Mouse (Mus musculus): ENCODE data around the gene Scarf2. TPM values are rescaled to one million over a fixed set of nuclear protein-coding genes. Genes with fewer than 3 reads are reported as not detected.

The Scarf2 gene
- total and polyA plus RNA-seq, 3 experiments: 0.62 to 1.2 TPM; not detected in 1

DNA sequence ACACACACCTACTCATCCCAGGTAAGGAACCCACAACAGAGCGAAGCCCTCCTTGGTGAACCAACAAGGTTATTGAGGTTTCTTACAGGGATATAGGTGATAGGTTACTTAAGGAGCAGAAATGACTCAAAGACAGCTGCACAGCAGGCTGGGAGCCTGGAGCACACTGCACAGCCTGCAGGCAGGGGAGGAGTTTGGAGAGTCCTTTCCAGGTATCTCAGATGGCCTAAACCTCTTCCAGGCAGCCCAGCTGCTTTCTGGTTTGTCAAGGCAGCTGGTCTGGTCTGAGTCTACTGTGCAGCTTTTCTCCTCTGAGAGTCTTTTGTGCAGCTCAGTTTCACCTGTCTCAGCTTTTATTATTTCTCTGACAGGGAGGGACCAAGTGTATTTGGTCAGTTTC, 39.3 kb upstream of the Scarf2 start:
- Histone ChIP-seq H3K4me1 (ENCODE audit: control insufficient read depth in 1 of 2, insufficient read depth in 2 of 2, low read length in 2 of 2) (peaks cover 10 to 18% of the 10 kb centered on the region in 2 experiments; a peak in 3 of 4 replicates), H3K27me3 (ENCODE audit: control insufficient read depth in 1 of 2, insufficient read depth in 2 of 2, low read length in 2 of 2) (no peaks in the 10 kb centered on the region), H3K36me3 (ENCODE audit: control insufficient read depth in 1 of 2, insufficient read depth in 2 of 2, low read length in 2 of 2) (peaks cover 0 to 19% of the 10 kb centered on the region in 2 experiments; a peak in 2 of 4 replicates), H3K79me2 (ENCODE audit: control insufficient read depth, insufficient read depth, low read length, poor library complexity) (peaks cover 19% of the 10 kb centered on the region), H3K9ac (ENCODE audit: control insufficient read depth, low read depth, low read length, poor library complexity, severe bottlenecking) (no peak overlapping the region), H3K4me3 (ENCODE audit: control insufficient read depth in 1 of 2, insufficient read depth in 1 of 2, low read depth in 2 of 2, low read length in 2 of 2) (no peak overlapping the region), H3K9me3 (replicated peaks; ENCODE audit: insufficient read depth, low read length) (no peaks in the 10 kb centered on the region), H3K27ac (ENCODE audit: control insufficient read depth, low read depth, low read length) (no peak overlapping the region)
- no peak for TF ChIP-seq POLR2A (IDR thresholded peaks at IDR 0.05; ENCODE audit: control insufficient read depth in 1 of 2, insufficient read depth in 1 of 2, low read depth in 1 of 2, low read length in 2 of 2, poor library complexity in 1 of 2)
- TF ChIP-seq MYC (IDR thresholded peaks at IDR 0.05; ENCODE audit: low read depth, low read length): no peak
- no peak for TF ChIP-seq RCOR1 (IDR thresholded peaks at IDR 0.05; ENCODE audit: low read depth, low read length)
- no peak for TF ChIP-seq NRF1 (IDR thresholded peaks at IDR 0.05; ENCODE audit: insufficient read depth, low read depth, low read length, poor library complexity, severe bottlenecking)
- TF ChIP-seq ETS1 (IDR thresholded peaks at IDR 0.05; ENCODE audit: low read depth, low read length): no peak
- TF ChIP-seq MYB (IDR thresholded peaks at IDR 0.05; ENCODE audit: low read depth, low read length): no peak
- TF ChIP-seq UBTF (IDR thresholded peaks at IDR 0.05; ENCODE audit: borderline replicate concordance, insufficient read depth, low read depth, low read length): no peak
- TF ChIP-seq GATA1 (IDR thresholded peaks at IDR 0.05; ENCODE audit: low read depth, low read length): no peak
- no peak for TF ChIP-seq NELFE (IDR thresholded peaks at IDR 0.05; ENCODE audit: low read depth, low read length)
- TF ChIP-seq HCFC1 (IDR thresholded peaks at IDR 0.05; ENCODE audit: low read depth, low read length): no peak
- TF ChIP-seq MXI1 (IDR thresholded peaks at IDR 0.05; ENCODE audit: low read depth, low read length): no peak
- no peak for TF ChIP-seq USF2 (IDR thresholded peaks at IDR 0.05; ENCODE audit: borderline replicate concordance in 1 of 2, insufficient read depth in 1 of 2, low read depth in 1 of 2, low read length in 2 of 2)
- no peak for TF ChIP-seq EP300 (IDR thresholded peaks at IDR 0.05; ENCODE audit: low read depth in 1 of 2, low read length in 2 of 2)
- no peak for TF ChIP-seq RAD21 (IDR thresholded peaks at IDR 0.05; ENCODE audit: low read depth, low read length)
- no peak for TF ChIP-seq ELF1 (IDR thresholded peaks at IDR 0.05; ENCODE audit: low read depth, low read length)
- no peak for TF ChIP-seq MAX (IDR thresholded peaks at IDR 0.05; ENCODE audit: low read length)
- no peak for TF ChIP-seq CHD2 (IDR thresholded peaks at IDR 0.05; ENCODE audit: low read length)
- DNase-seq (ENCODE audit: low read depth, low spot score): no peak

GRCm38 (mm10) chr16:17758902-17759301, 38.2 kb upstream of the Scarf2 start:
- H3K9ac ChIP-seq (ENCODE audit: control insufficient read depth, low read depth, low read length, poor library complexity, severe bottlenecking): peak overlapping the region; percentile 53
- H3K9me3 ChIP-seq (replicated peaks; ENCODE audit: insufficient read depth, low read length): no peaks in the 10 kb centered on the region
- peaks cover 17 to 26% of the 10 kb centered on the region in 2 experiments for H3K4me1 ChIP-seq (ENCODE audit: control insufficient read depth in 1 of 2, insufficient read depth in 2 of 2, low read length in 2 of 2)
- peak overlapping the region; percentile 79 for H3K27ac ChIP-seq (ENCODE audit: control insufficient read depth, low read depth, low read length)
- no peak for DNase-seq (ENCODE audit: low read depth, low spot score)
- H3K36me3 ChIP-seq (ENCODE audit: control insufficient read depth in 1 of 2, insufficient read depth in 2 of 2, low read length in 2 of 2): peaks cover 0 to 28% of the 10 kb centered on the region in 2 experiments; a peak in 3 of 4 replicates
- peaks cover 26% of the 10 kb centered on the region for H3K79me2 ChIP-seq (ENCODE audit: control insufficient read depth, insufficient read depth, low read length, poor library complexity)
- H3K27me3 ChIP-seq (ENCODE audit: control insufficient read depth in 1 of 2, insufficient read depth in 2 of 2, low read length in 2 of 2): no peaks in the 10 kb centered on the region
- H3K4me3 ChIP-seq (ENCODE audit: control insufficient read depth in 1 of 2, insufficient read depth in 1 of 2, low read depth in 2 of 2, low read length in 2 of 2): peak overlapping the region; percentile 62 to 74
- no peak for TF ChIP-seq SIN3A (IDR thresholded peaks at IDR 0.05; ENCODE audit: low read length)
- TF ChIP-seq KAT2A (conservative IDR thresholded peaks at IDR 0.05; ENCODE audit: low read depth, low read length): no peak
- no peak for TF ChIP-seq USF2 (IDR thresholded peaks at IDR 0.05; ENCODE audit: borderline replicate concordance in 1 of 2, insufficient read depth in 1 of 2, low read depth in 1 of 2, low read length in 2 of 2)
- no peak for TF ChIP-seq CHD2 (IDR thresholded peaks at IDR 0.05; ENCODE audit: low read length)
- TF ChIP-seq POLR2AphosphoS5 (IDR thresholded peaks at IDR 0.05; ENCODE audit: borderline replicate concordance, low read depth, low read length): no peak
- TF ChIP-seq BHLHE40 (IDR thresholded peaks at IDR 0.05; ENCODE audit: borderline replicate concordance, low read depth, low read length): no peak
